Mouse (Mus musculus) layer of hippocampus, postnatal 25 days (tissue): Measurements from ENCODE around the gene Slc38a3. TPM values are rescaled to one million over a fixed set of nuclear protein-coding genes. Genes with fewer than 3 reads are reported as not detected.
A peak's percentile ranks its signal among the peaks of the same experiment; 100 is the strongest.

Experiments
- DNase-seq, 2 experiments: peaks; one replicate each; pipeline ENCODE4 v3.0.0; 2022; ENCODE audit warnings: mixed read lengths in 2 of 2, low spot score in 1 of 2; ENCODE audit errors: extremely low spot score in 1 of 2
- total RNA-seq, 2 experiments: library from RNA; stranded (reverse); gene quantifications; 2 replicates each; pipeline ENCODE4 v1.2.3; 2021

Gene Slc38a3
- total RNA-seq, result 10 to 100 TPM; 57.8 to 66.2 TPM

- no peak for DNase-seq
These were observed at the start of gene Slc38a3 for GRCm38 (mm10) chr9:107669480-107669945. Slc38a3 (minus strand) TSS chr9:107669530.

GRCm38 (mm10) chr9:107716951-107717350, 47.6 kb upstream of the Slc38a3 start:
- no peak for DNase-seq

GRCm38 (mm10) chr9:107715632-107716031, 46.3 kb upstream of the Slc38a3 start:
- DNase-seq, result no peak

- no peak for DNase-seq
These were observed 45.1 kb upstream of the Slc38a3 start for GRCm38 (mm10) chr9:107714221-107714952.

GRCm38 (mm10) chr9:107709697-107710483, 40.6 kb upstream of the Slc38a3 start, which contains the start of gene Sema3f:
Sema3f (minus strand) TSS chr9:107710475.
- peak; percentile 40 to 42 for DNase-seq

- DNase-seq, result no peak
These were observed 39.9 kb upstream of the Slc38a3 start for GRCm38 (mm10) chr9:107709096-107709696.

- no peak for DNase-seq
These were observed 39.2 kb upstream of the Slc38a3 start for GRCm38 (mm10) chr9:107708439-107709095.

GRCm38 (mm10) chr9:107707701-107708438, 38.5 kb upstream of the Slc38a3 start:
- no peak for DNase-seq

- no peak for DNase-seq
These were observed 37.5 kb upstream of the Slc38a3 start for GRCm38 (mm10) chr9:107706781-107707211.

- DNase-seq, result peak in 1 of 2 experiments; percentile 43
These were observed 34.2 kb upstream of the Slc38a3 start for GRCm38 (mm10) chr9:107703337-107704122.

GRCm38 (mm10) chr9:107702606-107703185, 33.4 kb upstream of the Slc38a3 start:
- no peak for DNase-seq

GRCm38 (mm10) chr9:107701594-107701993, 32.3 kb upstream of the Slc38a3 start:
- peak; percentile 46 to 58 for DNase-seq

GRCm38 (mm10) chr9:107700114-107700571, 30.8 kb upstream of the Slc38a3 start:
- peak in 1 of 2 experiments; percentile 33 for DNase-seq

- DNase-seq, result no peak
These were observed 30.1 kb upstream of the Slc38a3 start for GRCm38 (mm10) chr9:107699376-107699980.

GRCm38 (mm10) chr9:107698611-107699190, 29.4 kb upstream of the Slc38a3 start:
- no peak for DNase-seq

- DNase-seq, result no peak
These were observed 28.6 kb upstream of the Slc38a3 start for GRCm38 (mm10) chr9:107697811-107698521.
